Mouse (Mus musculus) frontal cortex, adult (tissue): ENCODE measurements around the gene Tmem33.

Source experiments
- ATAC-seq: cut with Nextera tagmentation; 2 replicates; pipeline ENCODE4 v1.9.2; 2017; ENCODE audit warnings: mild to moderate bottlenecking, moderate library complexity, mixed read lengths; ENCODE audit not compliant: low TSS enrichment

Gene Tmem33

GRCm38 (mm10) chr5:67260531-67261371, at the start of gene Tmem33:
TSS of gene Tmem33 (plus strand) at chr5:67260565.
- peak; percentile 91 for ATAC-seq

DNA sequence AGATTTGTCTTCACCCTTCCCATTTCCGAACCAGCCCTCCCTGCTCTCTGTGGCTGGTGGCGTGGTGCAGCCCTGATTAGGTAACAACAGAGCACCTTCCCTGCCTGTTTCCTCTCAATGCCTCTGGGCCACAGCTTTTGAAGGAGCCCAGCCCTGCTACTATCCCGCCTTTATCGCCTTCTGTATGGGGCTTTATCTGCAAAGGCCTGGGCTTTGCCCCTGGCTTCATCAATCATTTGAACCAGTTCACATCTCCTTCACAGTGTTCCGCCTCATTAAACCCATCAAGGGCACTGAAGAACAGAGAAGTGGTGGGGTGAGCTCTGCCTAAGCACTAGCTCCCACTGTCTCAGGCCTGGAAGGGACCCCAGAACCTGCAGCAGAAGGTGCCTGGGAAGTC, 47.2 kb upstream of the Tmem33 start:
- no peak for ATAC-seq

GRCm38 (mm10) chr5:67215121-67216030, 45.0 kb upstream of the Tmem33 start:
- ATAC-seq: no peak

DNA sequence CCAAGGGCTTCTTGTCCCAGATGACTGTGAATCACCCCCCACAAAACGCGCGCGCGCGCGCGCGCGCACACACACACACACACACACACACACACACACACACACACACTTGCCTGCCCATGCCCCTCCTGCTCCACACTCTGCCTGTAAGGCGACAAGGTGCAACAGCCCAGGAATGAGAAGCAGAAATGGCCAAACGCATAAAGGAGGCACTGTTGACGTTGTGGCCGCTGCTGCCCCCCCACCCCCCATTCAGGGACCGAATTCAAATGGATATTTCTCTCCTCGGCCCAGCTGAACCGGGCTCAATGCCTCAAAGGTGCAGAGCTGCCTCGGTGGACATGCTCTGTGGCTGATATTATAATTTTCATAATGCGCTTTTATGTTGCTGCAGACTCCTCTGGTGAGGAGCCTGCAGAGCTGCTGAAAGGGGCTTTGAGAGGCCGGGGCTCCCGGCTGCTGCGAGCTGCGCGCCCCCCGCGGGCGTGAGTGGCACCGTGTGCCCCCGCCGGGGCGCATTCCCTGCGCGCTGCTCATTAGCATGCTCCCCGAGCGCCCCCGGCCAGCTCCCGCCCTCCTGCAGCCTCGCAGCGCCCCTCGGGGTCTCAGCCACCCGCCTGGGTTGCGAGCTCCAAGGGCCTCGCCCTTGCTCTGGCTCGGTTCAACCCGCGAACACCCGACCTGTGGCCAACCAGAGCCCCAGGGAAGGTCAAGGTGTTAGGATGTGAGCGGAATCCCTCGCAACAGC, 44.2 kb upstream of the Tmem33 start:
- ATAC-seq: no peak

DNA sequence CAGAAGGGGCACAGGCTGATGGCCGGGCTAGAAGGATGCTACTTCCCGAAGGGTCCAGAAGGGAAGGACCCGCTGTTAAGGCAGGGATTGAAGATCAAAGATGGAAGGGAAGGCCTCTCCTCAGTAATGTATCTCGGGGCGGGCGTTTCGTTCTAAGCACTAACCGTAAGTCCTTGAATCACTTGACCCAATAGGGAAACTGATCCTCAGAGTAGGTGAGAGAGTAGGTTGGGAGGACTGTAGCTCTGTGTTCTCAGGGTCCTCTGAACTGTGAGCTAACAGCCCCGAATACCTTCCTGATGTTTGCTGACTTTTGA, 43.6 kb upstream of the Tmem33 start:
- no peak for ATAC-seq

- no peak for ATAC-seq
These were observed 38.5 kb upstream of the Tmem33 start for GRCm38 (mm10) chr5:67221901-67222300.

- ATAC-seq: no peak
These were observed 37.6 kb upstream of the Tmem33 start for GRCm38 (mm10) chr5:67222440-67223390.

DNA sequence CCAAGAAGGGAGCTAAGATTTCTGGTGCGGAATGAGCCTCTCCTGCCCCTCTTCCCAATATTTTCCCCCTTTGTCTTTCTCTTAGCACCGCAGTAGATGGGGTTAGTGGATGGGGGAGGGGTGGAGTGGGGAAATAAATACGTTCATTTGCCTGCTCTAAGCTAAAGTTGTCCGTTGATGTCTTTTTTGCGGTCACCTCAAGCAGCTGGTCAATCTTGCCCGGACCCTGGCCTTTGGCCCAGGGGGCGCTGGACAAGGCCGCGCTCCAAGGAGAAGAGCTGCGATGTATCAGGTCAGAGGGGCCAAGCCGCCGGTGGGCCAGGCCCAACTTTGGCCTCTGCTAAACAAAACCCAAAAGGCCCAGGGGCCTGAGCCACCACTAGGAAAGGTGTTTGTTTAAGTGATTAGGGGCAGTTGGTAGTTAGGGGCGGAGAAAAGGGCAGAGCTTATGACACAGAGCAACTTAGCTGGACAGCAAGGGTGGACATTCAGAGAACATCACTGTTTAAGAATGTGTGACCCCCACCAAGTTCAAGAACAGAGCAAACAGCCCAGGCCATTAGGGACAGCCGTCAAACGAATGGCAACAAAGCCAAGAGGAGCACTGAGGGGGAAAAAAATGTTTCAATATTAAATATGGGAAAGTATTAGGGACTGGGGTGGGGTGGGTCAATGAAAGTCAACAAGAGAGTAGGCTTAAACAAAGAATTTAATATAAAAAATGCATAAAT, 36.8 kb upstream of the Tmem33 start:
- ATAC-seq: no peak

GRCm38 (mm10) chr5:67224122-67224502, 36.3 kb upstream of the Tmem33 start:
- ATAC-seq: no peak

- ATAC-seq: no peak
These were observed 34.6 kb upstream of the Tmem33 start for GRCm38 (mm10) chr5:67225758-67226157.

GRCm38 (mm10) chr5:67227261-67227660, 33.1 kb upstream of the Tmem33 start:
- ATAC-seq: no peak

GRCm38 (mm10) chr5:67227682-67228444, 32.5 kb upstream of the Tmem33 start:
- no peak for ATAC-seq

DNA sequence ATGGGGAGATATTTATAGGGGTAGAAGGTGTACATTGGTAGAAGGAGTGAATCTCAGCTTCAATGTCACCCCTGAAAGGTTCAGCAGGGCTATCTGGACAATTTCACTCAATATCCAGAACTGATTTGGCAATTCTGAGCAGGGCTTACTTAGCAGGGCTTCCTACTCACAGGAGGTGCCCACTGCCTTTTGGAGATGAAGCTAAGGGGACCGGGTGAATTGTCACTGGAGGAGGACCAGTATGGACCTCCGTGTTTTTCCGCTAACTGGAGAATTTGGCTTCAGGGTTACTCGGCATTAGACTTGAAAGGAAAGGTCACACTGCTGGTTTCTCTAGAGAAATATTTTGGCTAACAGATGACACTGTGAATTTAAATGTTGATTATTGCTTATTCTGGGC, 25.7 kb upstream of the Tmem33 start:
- no peak for ATAC-seq

- no peak for ATAC-seq
These were observed 24.9 kb upstream of the Tmem33 start for GRCm38 (mm10) chr5:67235462-67235861.

- ATAC-seq: no peak
These were observed 23.8 kb upstream of the Tmem33 start for GRCm38 (mm10) chr5:67236601-67237000.

GRCm38 (mm10) chr5:67238303-67238702, 22.1 kb upstream of the Tmem33 start:
- no peak for ATAC-seq

DNA sequence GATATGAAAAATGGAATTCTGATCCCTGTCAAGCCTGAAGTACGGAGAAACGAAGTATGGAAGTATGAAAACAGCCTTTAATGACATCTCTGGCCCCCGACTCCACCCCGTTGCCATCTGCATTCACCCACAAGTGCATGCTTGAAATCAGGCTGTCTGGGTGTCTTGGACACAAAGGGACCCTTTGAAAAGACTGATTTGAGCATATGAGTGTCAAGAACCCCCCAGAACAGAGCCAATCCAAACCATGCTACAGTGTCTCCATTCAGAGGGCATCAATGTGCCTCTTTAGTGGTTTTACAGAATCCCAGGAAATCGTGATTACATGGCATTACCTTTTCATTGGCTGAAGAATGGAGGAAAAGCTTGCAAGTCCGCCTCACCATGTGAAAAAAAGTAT, 18.7 kb upstream of the Tmem33 start:
- no peak for ATAC-seq

GRCm38 (mm10) chr5:67243231-67243630, 17.1 kb upstream of the Tmem33 start:
- ATAC-seq: no peak

GRCm38 (mm10) chr5:67252261-67252660, 8.1 kb upstream of the Tmem33 start:
- ATAC-seq: no peak

DNA sequence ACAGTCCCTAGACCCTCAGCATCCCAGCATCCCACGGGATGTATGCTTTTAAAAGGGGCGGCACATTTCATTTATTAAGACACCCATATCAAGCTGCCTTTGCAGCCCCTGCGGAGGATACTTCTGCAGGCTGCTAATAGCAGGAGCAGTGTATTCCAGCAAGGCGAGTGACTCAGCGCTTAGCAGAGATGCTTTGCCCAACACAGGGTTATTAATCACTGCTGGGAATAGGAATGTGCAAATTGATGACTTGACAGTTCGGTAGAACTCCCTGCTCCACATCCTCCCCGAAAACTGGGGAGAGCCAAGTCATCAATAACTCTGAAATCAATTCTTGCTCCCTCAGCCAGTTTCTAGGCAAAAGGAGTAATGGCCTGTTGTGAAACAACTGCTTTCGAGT, 4.7 kb upstream of the Tmem33 start:
- ATAC-seq: no peak
